Mouse (Mus musculus) hematopoietic multipotent progenitor cell, adult 10-12 weeks (in vitro differentiated cells): ENCODE measurements around the gene Gm10065. TPM values are rescaled to one million over a fixed set of nuclear protein-coding genes. Genes with fewer than 3 reads are reported as not detected.

Experiments used
- polyA plus RNA-seq: library from polyadenylated mRNA; stranded (reverse); fragments of >175 nt; gene quantifications from 2 replicates; pipeline ENCODE4 v1.2.3, GENCODE M21; 2012; ENCODE audit warnings: low replicate concordance

The Gm10065 gene
- polyA plus RNA-seq, result not detected in 2 replicates

DNA sequence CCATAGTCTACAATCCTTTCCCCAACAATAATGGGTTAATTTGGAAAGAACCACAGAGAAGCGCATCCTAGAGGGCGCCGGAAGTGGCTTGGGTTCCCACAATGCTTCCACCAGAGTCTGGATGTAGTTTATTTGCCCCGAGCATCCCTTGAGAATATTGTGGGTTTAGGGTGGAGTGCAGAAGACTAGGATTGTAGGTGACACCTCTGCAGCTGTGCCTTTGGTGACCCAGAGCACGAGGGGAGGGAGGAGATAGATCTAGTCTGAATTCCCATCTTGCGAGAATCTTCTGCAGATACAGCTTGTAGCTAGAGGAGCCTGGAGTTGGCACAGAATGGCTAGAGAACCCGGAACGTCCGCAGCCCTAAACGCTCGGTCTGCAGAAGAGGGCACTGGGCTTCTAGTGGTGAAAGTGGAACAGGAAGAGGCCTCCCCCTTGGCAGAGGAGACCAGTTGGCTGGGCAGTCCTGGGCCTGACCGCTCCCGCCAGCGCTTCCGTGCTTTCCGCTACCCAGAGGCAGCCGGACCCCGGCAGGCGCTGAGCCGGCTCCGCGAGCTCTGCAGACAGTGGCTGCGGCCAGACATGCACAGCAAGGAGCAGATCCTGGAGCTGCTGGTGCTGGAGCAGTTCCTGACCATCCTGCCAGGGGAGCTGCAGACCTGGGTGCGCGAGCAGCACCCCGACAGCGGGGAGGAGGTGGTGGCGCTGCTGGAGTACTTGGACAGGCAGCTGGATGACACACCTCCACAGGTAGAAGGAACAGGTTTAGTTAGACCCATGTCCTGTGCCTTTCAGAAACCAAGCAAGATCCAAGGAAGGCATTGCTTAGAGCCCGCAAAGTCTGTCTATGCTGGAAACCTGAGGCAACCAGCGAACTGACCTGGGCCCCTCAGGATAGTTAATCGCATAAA is at the start of gene Gm10065, which contains the start of gene Zkscan4:
Gm10065 (minus strand) TSS at position 683 of the 912 bp plus-strand sequence.
Zkscan4 (plus strand) TSS at position 149 of the 912 bp plus-strand sequence.

DNA sequence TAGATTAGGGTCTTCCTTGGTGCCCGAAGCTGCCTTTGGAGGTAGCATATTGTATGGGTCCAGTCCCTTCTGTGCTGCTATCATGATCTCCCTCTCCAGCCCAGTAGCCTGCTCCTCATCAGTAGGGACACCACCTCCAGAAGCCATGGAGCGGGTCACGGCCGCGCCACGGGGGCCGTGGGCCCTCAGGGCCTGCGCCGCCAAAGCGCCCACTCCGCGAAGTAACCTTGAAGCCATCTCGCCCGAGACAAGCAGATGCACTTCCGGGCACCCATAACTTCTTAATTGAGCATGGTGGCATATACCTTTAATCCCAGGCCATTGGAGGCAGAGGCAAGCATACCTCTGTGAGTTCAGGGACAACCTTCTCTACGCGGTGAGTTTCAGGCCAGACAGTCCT is 21.9 kb upstream of the Gm10065 start, which contains the start of gene Gm11273:
Gm11273 (minus strand) TSS at position 237 of the 400 bp plus-strand sequence.

DNA sequence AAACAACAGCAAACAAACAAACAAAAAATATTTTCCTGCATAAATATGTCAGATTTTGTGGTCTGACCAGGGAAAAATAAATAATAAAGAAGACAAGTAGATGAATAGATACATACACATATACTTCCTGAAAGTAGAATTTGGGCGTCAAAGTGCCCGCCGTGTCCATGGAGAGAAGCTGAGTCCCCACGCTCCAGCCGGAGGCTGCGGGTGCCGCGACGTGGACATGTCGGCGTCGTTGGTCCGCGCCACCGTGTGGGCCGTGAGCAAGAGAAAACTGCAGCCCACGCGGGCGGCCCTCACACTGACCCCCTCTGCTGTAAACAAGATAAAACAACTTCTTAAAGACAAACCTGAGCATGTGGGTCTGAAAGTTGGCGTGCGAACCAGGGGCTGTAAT is 15.8 kb upstream of the Gm10065 start, which contains the start of gene AK157302:
AK157302 (plus strand) TSS at position 144 of the 400 bp plus-strand sequence.

DNA sequence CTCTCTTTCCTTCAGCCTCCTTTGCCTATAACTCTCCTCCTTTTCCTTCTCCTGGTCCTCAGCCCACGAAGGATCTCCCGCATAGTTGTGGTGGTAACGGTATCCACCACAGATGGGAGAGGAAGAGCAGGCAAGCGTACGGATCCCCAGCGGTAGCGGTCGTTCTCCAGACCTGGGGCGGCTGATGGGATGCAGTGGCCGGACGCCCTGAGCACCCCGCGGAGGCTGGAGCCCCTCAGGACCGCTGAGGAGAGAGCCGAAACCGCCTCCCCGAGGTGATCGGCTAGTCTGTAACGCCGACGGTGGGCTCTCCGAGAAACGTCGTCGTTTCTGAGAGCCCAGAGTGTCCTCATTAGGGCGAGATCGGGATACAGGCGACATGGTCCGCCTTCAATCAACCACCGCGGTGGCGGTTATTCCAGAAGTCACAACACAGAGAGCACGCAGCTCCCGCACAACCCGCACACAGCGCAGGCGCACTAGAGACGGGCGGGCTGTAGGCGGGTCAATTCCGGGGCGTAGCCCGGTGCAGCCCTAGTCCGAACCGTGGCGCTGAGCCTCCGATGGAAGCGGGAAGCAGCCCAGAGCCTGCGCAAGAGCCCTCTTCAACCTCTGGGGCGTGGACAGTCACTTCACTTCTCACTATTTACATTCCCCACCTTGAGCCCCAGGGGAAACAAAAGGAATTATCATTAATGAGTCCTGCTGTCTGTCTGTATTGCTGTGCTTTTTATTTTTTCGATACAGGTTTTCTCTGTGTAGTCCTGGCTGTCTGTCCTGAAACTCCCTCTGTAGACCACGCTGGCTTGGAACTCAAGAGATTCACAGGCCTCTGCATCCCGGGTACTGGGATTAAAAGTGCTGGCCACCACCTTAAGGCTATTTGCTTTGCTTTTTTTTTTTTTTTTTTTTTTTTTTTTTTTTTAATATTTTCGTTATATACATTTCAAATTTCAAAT is 10.9 kb downstream of the Gm10065 start, which contains the start of gene Nkapl:
Nkapl (minus strand) TSS at position 449 of the 959 bp plus-strand sequence.

DNA sequence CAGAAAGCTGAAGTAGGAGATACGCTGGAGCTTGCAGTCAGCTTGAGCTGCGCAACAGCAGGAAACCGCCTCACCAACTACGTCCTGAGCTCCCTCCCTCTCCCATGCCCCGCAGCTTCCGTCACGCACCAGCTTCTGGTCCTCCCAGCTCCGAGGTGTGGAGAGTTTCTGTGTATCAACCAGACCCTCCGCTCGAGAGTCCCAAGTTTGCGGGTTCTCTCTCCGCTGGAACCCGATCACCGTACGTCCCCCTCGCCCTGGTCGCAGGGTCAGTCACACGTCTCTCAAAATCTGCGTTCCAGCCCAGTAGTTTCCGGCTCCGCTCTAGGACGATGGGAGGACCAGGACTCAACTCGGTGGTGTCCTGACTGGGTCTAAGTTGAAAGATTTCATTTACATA is 25.8 kb downstream of the Gm10065 start, which contains the start of gene Zscan26:
Zscan26 (minus strand) TSS at position 282 of the 400 bp plus-strand sequence.

DNA sequence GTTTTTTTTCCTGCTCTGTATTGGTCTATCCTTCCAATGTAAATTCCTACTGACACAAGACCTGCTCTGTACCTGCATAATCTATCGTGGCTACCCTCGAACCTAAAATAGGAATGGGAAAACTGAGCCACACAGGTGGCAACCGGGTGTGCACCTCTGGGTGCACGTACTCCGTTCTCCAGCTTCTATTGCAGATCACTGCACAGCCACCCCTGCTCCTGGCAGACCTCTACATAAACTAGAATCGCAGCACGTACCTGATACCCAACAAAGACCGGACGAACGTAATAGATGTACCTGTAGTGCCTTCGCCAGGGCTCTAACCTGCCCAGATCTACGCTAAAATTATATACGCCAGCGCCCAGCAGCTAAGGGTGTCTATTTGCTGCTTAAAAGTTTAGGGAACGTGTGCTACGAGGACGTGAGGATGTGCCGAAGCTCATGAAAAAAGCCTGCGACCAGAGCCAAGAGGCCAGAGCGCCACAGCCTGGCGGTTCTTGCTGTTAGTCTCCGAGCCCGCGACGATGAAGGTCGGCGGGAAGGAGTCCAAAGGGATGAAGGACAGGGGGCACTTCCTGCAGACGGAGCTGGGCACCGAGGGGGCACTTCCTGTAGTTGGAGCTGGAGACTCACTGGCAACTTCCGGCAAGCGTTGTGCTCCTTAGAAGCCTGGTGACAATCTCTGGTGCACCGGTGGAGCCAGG is 38.6 kb downstream of the Gm10065 start, which contains the start of gene Pgbd1:
Pgbd1 (minus strand) TSS at position 556 of the 704 bp plus-strand sequence.

Other genes with a start within 250 kb of the Gm10065 start
- not detected in 2 replicates for gene Gpx5, start 186.7 kb downstream of the Gm10065 start, polyA plus RNA-seq
- not detected in 2 replicates for gene Gpx6, start 167.3 kb downstream of the Gm10065 start, polyA plus RNA-seq
- not detected in 2 replicates for gene Olfr1367, start 132.5 kb downstream of the Gm10065 start, polyA plus RNA-seq
- 0.94 and 0.97 TPM in 2 replicates for gene Zscan12, start 116.6 kb downstream of the Gm10065 start, polyA plus RNA-seq
- 6.9 and 8.3 TPM in 2 replicates for gene Zkscan3, start 76.7 kb downstream of the Gm10065 start, polyA plus RNA-seq
- 0.19 TPM in 1 of 2 replicates, not detected in the other for gene Pgbd1, start 38.4 kb downstream of the Gm10065 start, polyA plus RNA-seq
- 7.6 and 8.1 TPM in 2 replicates for gene Zscan26, start 25.7 kb downstream of the Gm10065 start, polyA plus RNA-seq
- gene Nkapl, start 10.9 kb downstream of the Gm10065 start, polyA plus RNA-seq, result 0.65 and 1.1 TPM in 2 replicates
- gene Zkscan4, start 534 bp downstream of the Gm10065 start, polyA plus RNA-seq, result 0.07 TPM in 1 of 2 replicates, not detected in the other
- 0.21 and 0.27 TPM in 2 replicates for gene AK157302, start 15.8 kb upstream of the Gm10065 start, polyA plus RNA-seq
- gene Gm11273, start 22.0 kb upstream of the Gm10065 start, polyA plus RNA-seq, result 5.8 and 7.5 TPM in 2 replicates
- gene Zkscan8, start 51.7 kb upstream of the Gm10065 start, polyA plus RNA-seq, result 3.4 and 5.8 TPM in 2 replicates
- gene Olfr1366, start 63.4 kb upstream of the Gm10065 start, polyA plus RNA-seq, result not detected in 2 replicates
- not detected in 2 replicates for gene Olfr1535, start 80.5 kb upstream of the Gm10065 start, polyA plus RNA-seq
- not detected in 2 replicates for gene Olfr1364, start 102.3 kb upstream of the Gm10065 start, polyA plus RNA-seq
- not detected in 2 replicates for gene Olfr1362, start 134.6 kb upstream of the Gm10065 start, polyA plus RNA-seq
- not detected in 2 replicates for gene Olfr11, start 163.1 kb upstream of the Gm10065 start, polyA plus RNA-seq
- gene Olfr1361, start 183.9 kb upstream of the Gm10065 start, polyA plus RNA-seq, result not detected in 2 replicates
- not detected in 2 replicates for gene Olfr1360, start 198.0 kb upstream of the Gm10065 start, polyA plus RNA-seq
- not detected in 2 replicates for gene Olfr1359, start 218.7 kb upstream of the Gm10065 start, polyA plus RNA-seq
- 2.0 TPM in 1 of 2 replicates, not detected in the other for gene Hist1h2bl, start 236.7 kb upstream of the Gm10065 start, polyA plus RNA-seq
- 11.2 and 13.3 TPM in 2 replicates for gene Hist1h2ai, start 237.0 kb upstream of the Gm10065 start, polyA plus RNA-seq
- gene Hist1h3h, start 238.2 kb upstream of the Gm10065 start, polyA plus RNA-seq, result 20.5 and 29.9 TPM in 2 replicates
- gene Hist1h2bm, start 242.6 kb upstream of the Gm10065 start, polyA plus RNA-seq, result 0.85 and 0.91 TPM in 2 replicates